Mouse (Mus musculus): ENCODE data around the gene Gm973.

DNA sequence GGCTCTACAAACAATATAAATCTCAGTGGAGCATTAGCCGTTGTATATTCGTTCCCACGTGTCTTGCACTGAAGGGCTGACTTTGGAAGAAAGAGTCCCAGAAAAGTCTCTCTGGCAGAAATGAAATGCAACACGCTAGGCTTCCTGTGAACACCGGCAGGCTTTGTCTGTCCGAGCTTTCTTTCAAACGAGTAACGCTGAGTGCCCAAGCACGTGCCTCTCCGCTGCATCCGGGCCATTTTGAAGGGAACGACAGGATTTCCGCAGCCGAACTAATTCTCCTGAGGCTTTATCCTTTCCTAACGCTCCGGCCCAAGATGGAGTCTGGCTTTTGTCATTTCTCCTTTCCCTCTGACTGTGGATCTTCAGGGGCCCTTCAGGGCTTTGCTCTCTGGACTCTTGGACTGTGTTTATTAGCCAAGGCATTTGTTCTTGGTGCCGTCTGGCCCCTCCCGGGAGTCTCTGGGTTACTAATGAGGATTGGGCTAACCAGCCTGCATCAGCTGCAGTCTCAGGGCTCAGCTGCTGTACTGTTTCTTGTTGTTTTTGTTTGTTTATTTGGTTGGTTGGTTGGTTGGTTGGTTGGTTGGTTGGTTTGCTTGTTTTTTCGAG, 24.6 kb downstream of the Gm973 start:
- no peak for TF ChIP-seq TAL1 (IDR thresholded peaks at IDR 0.05; ENCODE audit: low read length)
- TF ChIP-seq GATA1 (IDR thresholded peaks at IDR 0.05; ENCODE audit: low read length): no peak
